Mouse (Mus musculus): ENCODE data around the gene Josd1. TPM values are rescaled to one million over a fixed set of nuclear protein-coding genes. Genes with fewer than 3 reads are reported as not detected.

Gene Josd1
- polyA plus RNA-seq, 1 experiment from 2014 or later: 21.2 TPM

DNA sequence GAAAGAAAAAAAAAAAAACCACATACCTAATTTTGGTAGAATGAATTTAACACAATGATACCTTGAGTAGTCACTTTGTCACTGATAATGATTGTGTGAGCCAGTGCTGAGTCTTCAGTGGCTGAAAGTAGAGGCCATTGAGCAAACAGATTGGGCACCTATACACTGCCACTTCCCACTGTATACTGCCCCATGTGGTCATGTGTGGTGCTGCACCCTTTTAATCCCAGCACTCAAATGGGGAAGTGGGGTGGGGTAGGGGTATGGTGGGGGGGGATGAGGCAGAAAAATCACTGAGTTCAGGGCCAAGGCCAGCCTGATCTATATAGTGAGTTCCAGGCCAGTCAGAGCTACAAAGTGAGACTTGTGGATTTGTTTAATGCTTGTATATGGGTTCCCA is 37.1 kb downstream of the Josd1 start:
- Histone ChIP-seq H3K4me2 (no peak overlapping the region), H3K36me3 (no peaks in the 10 kb centered on the region), H3K27me3 (no peaks in the 10 kb centered on the region), H3K4me1 (no peaks in the 10 kb centered on the region), H3K9ac (no peak overlapping the region), H3K4me3 (no peak overlapping the region), H3K27ac (no peak overlapping the region), H3K9me3 (no peaks in the 10 kb centered on the region)
- no peak for ATAC-seq (ENCODE audit: borderline replicate concordance, extremely low read depth, low FRiP score, low TSS enrichment)

DNA sequence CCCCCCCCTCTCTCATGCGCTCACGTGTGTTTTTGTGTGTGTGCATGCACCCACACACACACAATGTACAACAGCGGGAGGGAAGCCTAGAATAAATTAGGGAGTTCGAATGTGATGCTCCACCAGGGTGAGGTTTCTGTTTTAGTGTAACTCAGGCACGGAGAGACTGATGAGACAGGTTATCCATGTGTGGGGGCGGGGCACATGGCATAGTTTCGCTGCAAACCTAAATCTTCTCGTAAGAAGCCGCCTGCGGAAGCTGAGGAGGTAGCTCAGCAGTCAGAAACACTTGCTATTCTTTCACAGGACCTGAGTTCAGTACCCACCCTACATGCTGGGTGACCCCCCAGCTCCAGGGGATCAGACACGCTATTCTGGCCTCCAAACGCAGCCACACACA is 39.6 kb downstream of the Josd1 start:
- Histone ChIP-seq H3K36me3 (no peaks in the 10 kb centered on the region), H3K9ac (no peak overlapping the region), H3K4me1 (no peaks in the 10 kb centered on the region), H3K4me2 (no peak overlapping the region), H3K27me3 (no peaks in the 10 kb centered on the region), H3K27ac (no peak overlapping the region), H3K9me3 (no peaks in the 10 kb centered on the region), H3K4me3 (no peak overlapping the region)
- 82% methylated on average over 12 of the region's 12 CpGs for WGBS
- no peak for ATAC-seq (ENCODE audit: borderline replicate concordance, extremely low read depth, low FRiP score, low TSS enrichment)

DNA sequence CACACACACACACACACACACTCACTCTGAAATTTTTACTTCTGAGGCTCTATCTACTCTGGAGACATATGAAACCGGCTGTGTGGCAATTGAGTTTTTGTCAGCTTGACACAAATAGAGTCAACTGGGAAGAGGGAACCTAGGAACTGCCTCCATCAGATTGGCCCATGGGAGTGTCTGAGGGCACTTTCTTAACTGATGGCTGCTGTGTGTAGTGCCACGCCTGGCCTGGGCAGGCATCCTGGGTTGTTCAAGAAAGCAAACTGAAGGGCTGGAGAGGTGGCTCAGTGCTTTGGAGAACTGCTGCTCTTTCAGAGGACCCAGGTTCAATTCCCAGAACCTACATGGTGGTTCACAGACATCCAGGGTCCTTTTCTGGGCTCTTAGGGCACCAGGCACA is 42.2 kb downstream of the Josd1 start:
- H3K27ac ChIP-seq: no peak overlapping the region
- no peaks in the 10 kb centered on the region for H3K9me3 ChIP-seq
- H3K27me3 ChIP-seq: no peaks in the 10 kb centered on the region
- H3K4me2 ChIP-seq: no peak overlapping the region
- H3K9ac ChIP-seq: no peak overlapping the region
- H3K4me3 ChIP-seq: no peak overlapping the region
- 79% methylated on average over 2 of the region's 2 CpGs for WGBS
- no peaks in the 10 kb centered on the region for H3K36me3 ChIP-seq
- H3K4me1 ChIP-seq: no peaks in the 10 kb centered on the region
- no peak for ATAC-seq (ENCODE audit: borderline replicate concordance, extremely low read depth, low FRiP score, low TSS enrichment)

DNA sequence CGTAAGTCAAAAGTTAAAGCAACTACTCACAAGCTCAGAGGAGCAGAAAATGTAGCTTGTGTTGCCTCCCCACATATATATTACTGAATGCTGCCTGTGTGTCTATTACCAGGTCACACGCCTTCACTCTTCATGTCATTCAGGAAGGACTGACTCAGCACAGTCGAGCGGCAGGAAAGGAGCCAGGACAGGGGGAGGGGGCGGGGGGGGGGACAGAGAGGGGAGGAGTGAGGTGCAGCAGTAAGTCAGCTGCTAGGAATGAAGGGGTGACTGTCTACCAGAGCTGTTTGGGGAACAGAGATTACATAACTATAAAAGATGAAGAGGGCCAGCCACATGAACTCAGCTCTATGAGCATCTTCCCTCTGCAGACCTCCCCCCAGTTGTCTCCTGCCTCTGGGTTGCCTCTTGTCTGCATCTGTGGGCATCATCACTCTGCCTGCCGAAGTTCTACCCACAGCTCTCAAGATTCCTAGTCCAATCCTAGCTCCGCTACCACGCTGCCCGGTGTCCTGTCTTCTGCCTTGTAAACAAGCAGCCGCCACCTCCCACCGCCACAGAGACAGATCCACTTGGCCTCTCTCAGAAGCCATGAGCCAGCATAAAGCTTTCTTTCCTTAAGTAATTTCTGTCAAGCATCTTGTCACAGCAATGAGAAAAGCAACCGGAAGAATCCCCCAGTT is 46.4 kb downstream of the Josd1 start:
- H3K4me1 ChIP-seq: no peaks in the 10 kb centered on the region
- H3K27ac ChIP-seq: no peak overlapping the region
- H3K36me3 ChIP-seq: no peaks in the 10 kb centered on the region
- H3K9me3 ChIP-seq: no peaks in the 10 kb centered on the region
- no peak overlapping the region for H3K4me3 ChIP-seq
- 47% methylated on average over 12 of the region's 12 CpGs for WGBS
- no peaks in the 10 kb centered on the region for H3K27me3 ChIP-seq
- no peak overlapping the region for H3K9ac ChIP-seq
- no peak overlapping the region for H3K4me2 ChIP-seq
- no peak for ATAC-seq (ENCODE audit: borderline replicate concordance, extremely low read depth, low FRiP score, low TSS enrichment)

DNA sequence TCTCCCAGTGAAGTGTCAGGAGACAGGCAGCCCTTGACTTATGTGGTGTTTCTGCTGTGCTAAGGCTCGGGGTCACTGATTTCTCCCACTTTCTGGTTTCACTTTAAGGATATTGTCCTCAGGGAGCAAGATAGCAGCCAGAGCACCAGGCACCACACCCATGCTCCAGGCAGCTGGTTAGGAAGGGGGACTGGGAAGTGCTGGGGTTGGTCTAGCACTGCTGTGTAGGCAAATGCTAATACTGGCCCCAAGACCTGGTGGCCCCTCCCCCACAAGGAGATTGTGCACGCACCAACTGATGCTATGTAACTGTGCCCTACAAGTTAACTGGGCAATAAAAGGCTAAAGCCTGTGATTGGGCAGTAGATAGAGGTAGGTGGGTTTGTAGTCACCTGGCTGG is 57.2 kb downstream of the Josd1 start:
- whole genome bisulfite sequencing: 63% methylated on average over 2 of the region's 2 CpGs
- Histone ChIP-seq H3K4me3 (no peak overlapping the region), H3K9me3 (no peaks in the 10 kb centered on the region), H3K4me2 (no peak overlapping the region), H3K36me3 (0 out of 2 replicates have a peak, but pooled peaks cover 3% of the 10 kb centered on the region), H3K4me1 (no peaks in the 10 kb centered on the region), H3K9ac (no peak overlapping the region), H3K27me3 (no peaks in the 10 kb centered on the region), H3K27ac (no peak overlapping the region)
- ATAC-seq (ENCODE audit: borderline replicate concordance, extremely low read depth, low FRiP score, low TSS enrichment): no peak

Other genes with a start within 250 kb of the Josd1 start
- 97.2 and 99.0 TPM in 2 replicates for gene Csnk1e, start 232.4 kb downstream of the Josd1 start, polyA plus RNA-seq (2015; fragmentation: Nextera tagmentation; extraction: Ambion mirVana)
- gene Kcnj4, start 182.7 kb downstream of the Josd1 start, polyA plus RNA-seq (2015; fragmentation: Nextera tagmentation; extraction: Ambion mirVana): 0.09 TPM in 1 of 2 replicates, not detected in the other
- gene Kdelr3, start 171.5 kb downstream of the Josd1 start, polyA plus RNA-seq (2015; fragmentation: Nextera tagmentation; extraction: Ambion mirVana): 89.6 and 91.0 TPM in 2 replicates
- gene Ddx17, start 141.2 kb downstream of the Josd1 start, polyA plus RNA-seq (2015; fragmentation: Nextera tagmentation; extraction: Ambion mirVana): 48.3 and 53.9 TPM in 2 replicates
- 3.3 TPM in 2 replicates for gene Dmc1, start 82.8 kb downstream of the Josd1 start, polyA plus RNA-seq (2015; fragmentation: Nextera tagmentation; extraction: Ambion mirVana)
- gene Fam227a, start 29.0 kb downstream of the Josd1 start, polyA plus RNA-seq (2015; fragmentation: Nextera tagmentation; extraction: Ambion mirVana): 1.6 TPM in 2 replicates
- 63.9 and 65.6 TPM in 2 replicates for gene Cby1, start 28.7 kb downstream of the Josd1 start, polyA plus RNA-seq (2015; fragmentation: Nextera tagmentation; extraction: Ambion mirVana)
- gene Tomm22, start 17.1 kb downstream of the Josd1 start, polyA plus RNA-seq (2015; fragmentation: Nextera tagmentation; extraction: Ambion mirVana): 235 and 247 TPM in 2 replicates
- gene Gtpbp1, start 2.9 kb upstream of the Josd1 start, polyA plus RNA-seq (2015; fragmentation: Nextera tagmentation; extraction: Ambion mirVana): 34.4 and 35.1 TPM in 2 replicates
- 8.6 and 10.1 TPM in 2 replicates for gene Sun2, start 54.6 kb upstream of the Josd1 start, polyA plus RNA-seq (2015; fragmentation: Nextera tagmentation; extraction: Ambion mirVana)
- 68.8 and 73.7 TPM in 2 replicates for gene Dnal4, start 89.9 kb upstream of the Josd1 start, polyA plus RNA-seq (2015; fragmentation: Nextera tagmentation; extraction: Ambion mirVana)
- 2.8 and 3.4 TPM in 2 replicates for gene Nptxr, start 116.8 kb upstream of the Josd1 start, polyA plus RNA-seq (2015; fragmentation: Nextera tagmentation; extraction: Ambion mirVana)
- gene Npcd, start 146.3 kb upstream of the Josd1 start, polyA plus RNA-seq (2015; fragmentation: Nextera tagmentation; extraction: Ambion mirVana): 0.55 TPM in 1 of 2 replicates, not detected in the other
- gene Cbx6, start 146.8 kb upstream of the Josd1 start, polyA plus RNA-seq (2015; fragmentation: Nextera tagmentation; extraction: Ambion mirVana): 72.9 and 73.8 TPM in 2 replicates
- 30.0 and 38.5 TPM in 2 replicates for gene Apobec3, start 203.7 kb upstream of the Josd1 start, polyA plus RNA-seq (2015; fragmentation: Nextera tagmentation; extraction: Ambion mirVana)